Mouse (Mus musculus) 3134 (cell line): ENCODE results near the gene Hspa12b.

Experiments
- DNase-seq: peaks from one replicate; pipeline ENCODE4 v3.0.0-alpha.2; 2011; ENCODE audit warnings: low spot score; ENCODE audit not compliant: insufficient read length; ENCODE audit errors: extremely low read depth

Gene Hspa12b

DNA sequence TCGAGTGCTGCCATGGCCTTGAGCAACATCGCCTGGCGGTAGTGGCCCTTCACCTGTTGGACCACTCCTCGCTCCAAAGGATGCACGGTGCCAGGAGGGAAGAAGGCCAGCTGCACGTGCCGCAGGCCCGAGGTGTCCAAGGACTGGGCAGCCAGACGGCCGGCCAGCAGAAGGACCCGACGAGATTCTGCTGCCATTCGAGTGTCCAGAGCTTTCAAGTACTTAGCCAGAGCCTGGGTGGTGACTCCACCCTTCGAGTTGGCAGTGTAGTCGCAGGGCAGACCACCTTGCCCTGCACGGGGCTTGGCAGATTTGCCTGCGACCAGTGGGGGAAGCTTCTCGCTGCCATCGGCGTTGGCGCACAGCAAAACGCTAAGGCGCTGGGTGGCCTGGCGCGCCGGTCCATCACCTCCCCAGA is 51.8 kb downstream of the Hspa12b start:
- peak; percentile 73 for DNase-seq

DNA sequence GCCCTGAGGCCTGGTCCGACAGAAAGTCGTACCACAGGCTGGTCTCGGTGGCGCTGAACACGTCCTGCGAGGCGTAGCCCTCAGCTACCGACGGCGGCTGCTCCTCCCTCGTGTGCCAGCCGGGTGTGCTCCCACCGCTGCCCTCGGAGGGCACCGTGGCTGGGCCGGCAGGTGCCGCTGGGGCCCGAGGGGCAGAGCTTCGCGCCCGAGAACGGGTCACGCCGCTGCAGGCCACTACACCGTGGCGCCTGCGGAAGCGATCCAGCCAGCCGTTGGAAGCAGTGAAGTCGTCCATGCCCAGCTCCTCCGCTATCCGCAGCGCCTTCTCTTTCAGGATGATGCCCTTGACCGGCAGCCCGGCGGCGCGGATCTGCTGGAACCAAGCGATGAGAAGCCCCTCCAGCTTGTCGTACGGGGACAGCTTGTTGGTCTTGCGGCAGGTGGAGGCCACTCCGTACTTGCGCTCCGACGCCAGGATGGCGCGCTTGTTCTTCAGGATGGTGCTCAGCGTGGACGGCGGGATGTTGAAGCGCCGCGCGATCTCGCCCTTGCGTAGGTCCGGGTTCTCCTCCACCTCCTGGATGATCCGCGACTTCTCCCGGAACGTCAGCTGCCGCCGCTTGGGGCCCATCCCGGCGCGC is 52.3 kb downstream of the Hspa12b start:
- DNase-seq: peak; percentile 80

DNA sequence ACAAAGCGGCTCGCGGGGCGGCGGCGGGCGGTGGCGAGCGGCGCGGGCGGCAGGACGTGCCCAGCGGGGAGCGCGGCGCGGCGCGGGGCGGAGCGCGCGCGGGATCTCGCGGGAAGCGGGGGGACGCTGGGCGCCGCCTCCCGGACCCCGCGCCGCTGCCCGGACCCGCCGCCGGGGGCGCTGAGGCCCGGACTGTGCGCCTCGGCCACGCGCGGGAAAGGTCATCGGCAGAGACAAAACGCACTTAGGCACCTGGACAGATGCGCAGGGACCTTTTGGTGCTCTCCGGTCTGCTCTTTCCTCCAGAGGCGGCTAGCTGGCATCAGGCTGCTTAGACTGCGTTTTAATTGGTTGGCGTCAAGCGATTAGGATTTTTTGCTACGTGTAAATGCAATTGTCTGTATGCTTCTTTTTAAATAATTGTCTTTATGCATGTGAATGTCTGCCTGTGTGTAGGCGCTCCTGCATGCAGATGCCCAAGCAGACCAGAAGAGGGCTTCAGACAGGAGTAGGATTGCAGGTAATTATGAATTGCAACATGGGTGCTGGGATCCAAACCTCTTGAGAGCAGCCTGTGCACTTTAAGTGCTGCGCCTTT is 53.0 kb downstream of the Hspa12b start, which contains the start of gene Cenpb:
Gene Cenpb (minus strand): TSS at position 78 of the 598 bp plus-strand sequence.
- DNase-seq: peak; percentile 79

DNA sequence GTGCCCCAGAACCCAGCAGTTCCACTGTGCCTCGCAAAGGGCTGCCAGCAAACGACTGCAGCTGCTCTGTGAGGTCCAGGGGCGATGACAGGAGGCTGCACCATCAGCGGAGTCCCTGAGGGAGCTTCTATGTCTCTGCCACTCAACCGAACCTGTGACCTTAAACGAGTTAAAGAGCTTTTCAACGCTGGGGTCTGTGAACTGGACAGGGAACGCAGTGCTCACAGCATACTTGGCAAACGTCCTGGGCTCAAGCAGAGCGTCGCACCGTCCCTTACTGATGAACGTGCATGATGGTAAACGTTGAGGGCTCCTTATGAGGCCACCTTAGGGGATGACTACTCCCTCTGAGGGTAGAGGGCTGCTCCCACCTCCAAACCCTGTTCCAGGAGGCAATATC is 59.3 kb downstream of the Hspa12b start:
- DNase-seq: no peak

DNA sequence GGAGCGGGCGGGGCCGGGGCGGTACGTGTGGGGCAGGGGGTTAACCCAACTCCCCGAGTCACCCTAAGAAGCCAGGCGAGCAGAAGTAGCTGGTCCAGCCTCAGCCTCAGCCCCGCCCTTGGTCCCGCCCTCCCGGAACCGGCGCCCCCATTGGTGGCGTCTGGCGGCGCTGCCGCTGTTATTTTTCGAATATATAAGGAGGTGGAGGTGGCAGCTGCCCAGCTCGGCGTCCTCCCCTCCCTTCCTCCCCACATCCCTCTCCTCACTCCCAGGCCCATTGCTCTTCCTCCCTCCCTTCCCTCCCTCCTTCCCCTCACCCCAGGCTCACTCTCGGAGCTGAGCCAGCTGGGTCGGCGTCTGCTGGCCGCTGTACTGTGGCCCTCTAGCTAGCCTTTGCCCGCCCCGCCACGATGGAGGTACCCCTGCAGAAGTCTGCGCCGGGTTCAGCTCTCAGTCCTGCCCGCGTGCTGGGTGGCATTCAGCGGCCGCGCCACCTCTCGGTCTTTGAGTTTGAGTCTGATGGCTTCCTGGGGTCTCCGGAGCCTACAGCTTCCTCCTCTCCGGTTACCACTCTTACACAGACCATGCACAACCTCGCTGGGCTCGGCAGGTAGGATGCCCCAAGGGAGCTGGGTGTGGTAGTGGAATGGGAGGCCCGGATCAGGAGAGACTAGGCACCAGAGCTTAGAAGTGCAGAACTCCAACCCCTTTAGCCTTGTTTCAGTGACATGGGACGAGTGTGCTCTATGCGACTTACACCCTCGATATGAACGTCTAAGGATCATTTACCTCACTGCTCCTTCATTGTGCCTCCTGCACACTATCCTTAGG is 59.9 kb downstream of the Hspa12b start, which contains the start of the genes Cdc25b and Spef1:
Gene Cdc25b (plus strand): TSS at position 179 of the 831 bp plus-strand sequence.
Gene Spef1 (minus strand): TSS at position 512 of the 831 bp plus-strand sequence.
- peak; percentile 98 for DNase-seq

DNA sequence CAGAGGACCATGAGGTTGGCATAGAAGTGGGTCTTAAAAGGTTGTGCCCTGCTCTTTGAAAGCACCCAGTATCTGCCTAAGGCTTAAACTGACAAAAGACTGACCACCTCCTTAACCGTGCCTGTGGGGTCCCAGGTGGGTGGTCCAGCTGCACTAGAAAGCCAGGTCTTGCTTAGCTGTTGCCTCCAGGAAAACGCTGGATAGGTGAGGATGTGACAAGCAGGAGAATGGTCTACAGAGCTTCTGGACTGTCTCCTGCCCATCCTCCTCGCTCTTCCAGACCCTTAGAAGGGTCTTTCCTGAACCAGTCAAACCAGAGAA is 60.5 kb downstream of the Hspa12b start:
- no peak for DNase-seq

DNA sequence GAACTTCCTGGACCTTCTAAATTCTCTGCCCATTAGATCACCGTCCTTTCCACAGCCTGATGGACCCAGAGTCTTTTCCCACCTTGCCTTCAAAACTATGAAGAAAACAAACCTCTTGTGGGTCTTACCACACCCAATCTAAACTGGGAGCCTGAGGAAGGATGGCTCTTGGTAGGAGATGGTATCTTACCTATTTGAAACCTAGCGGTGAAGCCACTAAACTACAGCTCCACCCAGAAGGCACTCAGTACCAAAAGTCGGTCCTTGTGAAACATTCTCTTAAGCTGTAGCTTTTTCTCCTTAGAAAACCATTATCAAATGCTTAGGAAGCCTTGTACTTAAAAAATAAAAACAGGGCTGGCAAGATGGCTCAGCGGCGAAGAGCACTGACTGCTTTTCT is 61.2 kb downstream of the Hspa12b start:
- DNase-seq: no peak

DNA sequence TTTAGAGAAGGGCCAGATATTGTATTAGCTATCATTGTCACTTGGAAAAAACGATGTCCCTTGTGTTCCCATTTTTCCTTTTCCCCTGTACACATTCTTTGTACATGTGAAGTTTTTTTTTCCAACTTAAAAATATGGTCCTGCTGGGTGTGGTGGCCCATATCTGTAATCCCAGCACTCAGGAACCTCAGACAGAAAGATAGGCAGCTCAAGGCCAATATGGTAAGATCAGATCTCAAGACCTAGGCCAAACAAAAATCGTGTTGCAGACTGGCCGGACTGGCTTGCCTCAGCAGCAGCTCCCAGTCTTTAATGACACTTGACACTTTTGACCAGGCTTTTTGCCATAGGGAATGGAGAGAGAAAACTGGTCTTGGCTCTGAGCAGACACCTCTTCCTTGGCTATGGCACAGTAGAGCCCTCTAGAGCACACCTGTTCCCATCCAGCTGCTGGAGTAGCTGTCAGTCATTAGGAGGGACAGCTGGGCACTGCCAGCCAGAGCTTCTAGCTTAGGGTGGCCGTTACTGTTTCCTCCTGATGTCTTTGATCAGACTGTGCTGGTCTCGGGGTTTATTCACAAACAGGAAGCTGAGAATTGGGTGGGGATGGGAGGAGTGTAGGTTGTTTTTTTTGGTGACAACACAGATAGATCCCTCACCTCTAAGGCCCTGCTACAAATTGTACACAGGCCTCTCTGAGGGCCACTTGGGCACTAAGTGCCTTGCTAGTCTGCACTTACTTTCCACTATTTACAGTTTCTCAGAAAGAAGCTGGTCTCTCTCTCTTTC is 62.6 kb downstream of the Hspa12b start:
- DNase-seq: no peak

DNA sequence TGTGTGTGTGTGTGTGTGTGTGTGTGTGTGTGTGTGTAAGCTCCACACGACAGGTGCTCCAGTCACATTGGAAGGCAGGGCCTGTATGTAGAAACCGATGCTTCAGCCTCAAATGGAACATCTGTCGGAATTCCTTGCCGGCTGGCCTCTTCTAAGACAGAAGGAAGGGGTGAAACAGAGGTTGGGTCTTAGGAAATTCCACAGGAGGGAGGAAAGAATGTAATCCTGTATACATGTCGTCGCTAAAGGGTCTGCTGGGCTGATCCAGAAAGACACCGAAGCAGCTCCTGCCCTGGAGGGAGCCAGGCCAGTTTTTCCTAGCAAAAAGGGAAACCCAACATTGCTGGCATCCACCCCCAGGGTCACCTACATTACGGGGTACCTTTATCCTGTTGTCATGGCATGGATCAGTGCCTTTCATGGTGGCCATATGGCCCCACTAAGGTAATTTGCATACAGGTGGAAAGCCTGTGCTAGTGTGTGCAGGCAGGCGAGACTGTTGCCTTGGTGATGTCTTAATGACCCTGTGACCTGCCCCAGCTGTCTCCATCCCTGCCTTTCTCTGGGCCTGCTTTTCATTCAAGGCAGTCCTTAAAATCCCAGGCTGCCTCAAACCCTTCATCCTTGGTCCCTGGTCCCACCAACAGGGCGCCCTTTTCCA is 63.4 kb downstream of the Hspa12b start:
- no peak for DNase-seq

DNA sequence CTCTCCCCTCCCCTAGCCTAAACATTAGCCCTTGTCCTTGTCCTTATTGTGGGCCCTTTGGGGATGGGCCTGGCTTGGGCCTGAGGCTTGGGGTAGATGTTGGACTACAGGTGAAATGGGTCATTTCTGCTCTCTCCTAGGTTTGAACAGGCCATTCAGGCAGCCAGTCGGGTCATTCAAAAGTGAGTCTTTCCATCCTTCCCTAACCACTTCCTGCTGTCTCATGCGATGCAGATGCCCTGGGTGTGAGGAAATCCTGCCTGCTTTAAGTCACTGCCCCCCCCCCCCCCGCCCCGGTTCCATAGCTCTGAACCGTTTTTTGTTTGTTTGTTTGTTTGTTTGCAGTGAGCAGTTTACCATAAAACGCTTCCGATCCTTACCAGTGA is 63.9 kb downstream of the Hspa12b start:
- no peak for DNase-seq
